Mouse (Mus musculus): ENCODE data around the gene Ube2n.

- TF ChIP-seq POLR2A (IDR thresholded peaks at IDR 0.05; ENCODE audit: low read depth, low read length) = no peak
- no peak for TF ChIP-seq CTCF (IDR thresholded peaks at IDR 0.05; ENCODE audit: borderline replicate concordance, insufficient read depth, low read length)
These were observed 2.3 kb upstream of the Ube2n start for GRCm38 (mm10) chr10:95512635-95513034.

Data from embryonic fibroblast, embryonic 13.5 days (primary cell).